Mouse (Mus musculus) neural tube, embryonic 14.5 days (tissue): Measurements from ENCODE around the gene Nmnat1. TPM values are rescaled to one million over a fixed set of nuclear protein-coding genes. Genes with fewer than 3 reads are reported as not detected.
"Not testable (repeated sequence)": the region's sequence is repeated elsewhere in the genome, so short reads cannot be mapped to it uniquely, and the experiment has no call there.

Experiments used
- ATAC-seq: fragments of 200-750 bp; cut with Nextera tagmentation; 2 replicates; pipeline ENCODE4 v1.8.0; 2017; ENCODE audit warnings: low read depth, mild to moderate bottlenecking, moderate TSS enrichment, moderate library complexity
- H3K27ac ChIP-seq: fragments of 300-500 bp; sonication (generic); 2 replicates; pipeline ENCODE4 v1.5.1; 2014; ENCODE audit warnings: low read depth, mild to moderate bottlenecking, control low read depth, low read length, moderate library complexity, mixed read lengths
- H3K27me3 ChIP-seq: fragments of 300-500 bp; sonication (generic); 2 replicates; pipeline ENCODE4 v1.6.1; 2014; ENCODE audit warnings: low read length; ENCODE audit not compliant: control insufficient read depth, insufficient read depth
- H3K36me3 ChIP-seq: fragments of 300-500 bp; sonication (generic); 2 replicates; pipeline ENCODE4 v1.6.1; 2014; ENCODE audit warnings: low read length, mixed read lengths; ENCODE audit not compliant: control insufficient read depth, insufficient read depth
- H3K4me1 ChIP-seq: fragments of 300-500 bp; sonication (generic); 2 replicates; pipeline ENCODE4 v1.6.1; 2014; ENCODE audit warnings: low read length; ENCODE audit not compliant: control insufficient read depth, insufficient read depth
- H3K4me2 ChIP-seq: fragments of 300-500 bp; sonication (generic); 2 replicates; pipeline ENCODE4 v1.6.1; 2014; ENCODE audit warnings: mild to moderate bottlenecking, low read depth, low read length, control low read depth
- H3K4me3 ChIP-seq: fragments of 300-500 bp; sonication (generic); 2 replicates; pipeline ENCODE4 v1.5.1; 2014; ENCODE audit warnings: low read depth, low read length, control low read depth, mixed read lengths
- H3K9ac ChIP-seq: fragments of 300-500 bp; sonication (generic); replicated peaks from 2 replicates; pipeline ENCODE4 v1.6.1; 2014; ENCODE audit warnings: low read depth, mild to moderate bottlenecking, control low read depth, low read length, mixed read lengths
- H3K9me3 ChIP-seq: fragments of 300-500 bp; sonication (generic); 2 replicates; pipeline ENCODE4 v1.6.1; 2016; ENCODE audit warnings: low read length; ENCODE audit not compliant: control insufficient read depth
- WGBS: fragments of 180-500 bp; shearing (Covaris S2); extraction: QIAGEN DNeasy Blood & Tissue Kit; methylation state at CpG from one replicate; pipeline ENCODE4 v1.1.7; 2014; 5-methylcytosine and 5-hydroxymethylcytosine counted together
- polyA plus RNA-seq: library from polyadenylated mRNA; unstranded; fragments of >200 nt; fragmentation: Nextera tagmentation; extraction: Ambion mirVana; gene quantifications from 2 replicates; pipeline ENCODE4 v1.2.1, GENCODE M21; 2014

Nmnat1 gene
- polyA plus RNA-seq, 1 experiment from 2014 or later, result 9.2 TPM

- not testable (repeated sequence) for ATAC-seq
- 87% methylated on average over 27 of the region's 27 CpGs for WGBS
These were observed 27.8 kb downstream of the Nmnat1 start for GRCm38 (mm10) chr4:149457163-149457562.

GRCm38 (mm10) chr4:149454879-149455278 lies 30.1 kb downstream of the Nmnat1 start, which contains the start of gene Rbp7:
Gene Rbp7 (minus strand): TSS chr4:149454978.
- no peaks in the 10 kb centered on the region for H3K9me3 ChIP-seq
- no peaks in the 10 kb centered on the region for H3K36me3 ChIP-seq
- no peak for ATAC-seq
- no peaks in the 10 kb centered on the region for H3K27me3 ChIP-seq
- 57% methylated on average over 8 of the region's 8 CpGs for WGBS
- no peak within 1 kb of the TSS for H3K27ac ChIP-seq
- H3K4me2 ChIP-seq, result no peak within 1 kb of the TSS
- H3K4me1 ChIP-seq, result no peaks in the 10 kb centered on the region
- H3K4me3 ChIP-seq, result no peak within 1 kb of the TSS
- no peak within 1 kb of the TSS for H3K9ac ChIP-seq

More at GRCm38 (mm10) chr4:149457163-149457562, 27.8 kb downstream of the Nmnat1 start:
- H3K9me3 ChIP-seq, H3K27ac ChIP-seq, H3K4me1 ChIP-seq, H3K36me3 ChIP-seq, H3K9ac ChIP-seq, H3K4me3 ChIP-seq, H3K4me2 ChIP-seq, H3K27me3 ChIP-seq: not testable (repeated sequence)

- WGBS, result 90% methylated on average over 17 of the region's 17 CpGs
- Histone ChIP-seq H3K4me3 (no peak overlapping the region), H3K9ac (no peak overlapping the region), H3K27ac (no peak overlapping the region), H3K4me2 (no peak overlapping the region), H3K27me3 (no peaks in the 10 kb centered on the region), H3K36me3 (no peaks in the 10 kb centered on the region), H3K4me1 (no peaks in the 10 kb centered on the region), H3K9me3 (no peaks in the 10 kb centered on the region)
- no peak for ATAC-seq
These were observed 30.7 kb downstream of the Nmnat1 start for GRCm38 (mm10) chr4:149454263-149454662.

GRCm38 (mm10) chr4:149453656-149454055 lies 31.3 kb downstream of the Nmnat1 start:
- Histone ChIP-seq H3K4me3 (no peak overlapping the region), H3K9ac (no peak overlapping the region), H3K9me3 (no peaks in the 10 kb centered on the region), H3K4me2 (no peak overlapping the region), H3K27ac (no peak overlapping the region), H3K27me3 (no peaks in the 10 kb centered on the region), H3K4me1 (no peaks in the 10 kb centered on the region), H3K36me3 (no peaks in the 10 kb centered on the region)
- no peak for ATAC-seq
- 87% methylated on average over 4 of the region's 4 CpGs for WGBS

GRCm38 (mm10) chr4:149450636-149451035 lies 34.4 kb downstream of the Nmnat1 start:
- Histone ChIP-seq H3K4me3 (no peak overlapping the region), H3K36me3 (no peaks in the 10 kb centered on the region), H3K9me3 (no peaks in the 10 kb centered on the region), H3K27me3 (no peaks in the 10 kb centered on the region), H3K4me1 (peaks cover 7% of the 10 kb centered on the region; the same call in 1 of the 2 replicates), H3K9ac (no peak overlapping the region), H3K27ac (no peak overlapping the region), H3K4me2 (no peak overlapping the region)
- WGBS, result 90% methylated on average over 3 of the region's 3 CpGs
- no peak for ATAC-seq

GRCm38 (mm10) chr4:149446309-149446708 lies 38.7 kb downstream of the Nmnat1 start:
- WGBS, result 56% methylated on average over 1 of the region's 1 CpGs
- Histone ChIP-seq H3K27me3 (no peaks in the 10 kb centered on the region), H3K4me2 (peak overlapping the region; percentile 62; the same call in 1 of the 2 replicates), H3K4me3 (no peak overlapping the region), H3K36me3 (no peaks in the 10 kb centered on the region), H3K27ac (peak overlapping the region; percentile 95), H3K9me3 (no peaks in the 10 kb centered on the region), H3K4me1 (peaks cover 16% of the 10 kb centered on the region; the same call in 1 of the 2 replicates), H3K9ac (no peak overlapping the region)
- ATAC-seq, result no peak

GRCm38 (mm10) chr4:149445868-149446267 lies 39.1 kb downstream of the Nmnat1 start:
- no peaks in the 10 kb centered on the region for H3K36me3 ChIP-seq
- no peaks in the 10 kb centered on the region for H3K27me3 ChIP-seq
- peaks cover 16% of the 10 kb centered on the region; the same call in 1 of the 2 replicates for H3K4me1 ChIP-seq
- ATAC-seq, result peak; percentile 78
- H3K9me3 ChIP-seq, result no peaks in the 10 kb centered on the region
- H3K27ac ChIP-seq, result peak overlapping the region; percentile 95
- H3K9ac ChIP-seq, result 0 out of 2 replicates have a peak overlapping the region, but pooled peaks have one; percentile 61
- H3K4me2 ChIP-seq, result peak overlapping the region; percentile 62
- H3K4me3 ChIP-seq, result peak overlapping the region; percentile 27; the same call in 1 of the 2 replicates
- WGBS, result 3% methylated on average over 11 of the region's 11 CpGs

- Histone ChIP-seq H3K27me3 (no peaks in the 10 kb centered on the region), H3K36me3 (no peaks in the 10 kb centered on the region), H3K4me3 (peak overlapping the region; percentile 27), H3K4me1 (peaks cover 16% of the 10 kb centered on the region; the same call in 1 of the 2 replicates), H3K4me2 (peak overlapping the region; percentile 62), H3K9me3 (no peaks in the 10 kb centered on the region), H3K9ac (peak overlapping the region; percentile 61), H3K27ac (peak overlapping the region; percentile 95)
- 0% methylated on average over 36 of the region's 36 CpGs for WGBS
- peak; percentile 98 for ATAC-seq
These were observed 39.9 kb downstream of the Nmnat1 start for GRCm38 (mm10) chr4:149444964-149445701.

- Histone ChIP-seq H3K36me3 (no peaks in the 10 kb centered on the region), H3K4me2 (peak overlapping the region; percentile 62), H3K4me3 (peak overlapping the region; percentile 27; the same call in 1 of the 2 replicates), H3K27me3 (no peaks in the 10 kb centered on the region), H3K9ac (peak overlapping the region; percentile 61; the same call in 1 of the 2 replicates), H3K4me1 (peaks cover 16% of the 10 kb centered on the region; the same call in 1 of the 2 replicates), H3K9me3 (no peaks in the 10 kb centered on the region), H3K27ac (peak overlapping the region; percentile 95)
- 35% methylated on average over 1 of the region's 1 CpGs for WGBS
- ATAC-seq, result no peak
These were observed 40.5 kb downstream of the Nmnat1 start for GRCm38 (mm10) chr4:149444465-149444864.
